Mouse (Mus musculus) naive thymus-derived CD4-positive, alpha-beta T cell, adult 5 months (primary cell): Measurements from ENCODE around the gene Sctr. TPM values are rescaled to one million over a fixed set of nuclear protein-coding genes. Genes with fewer than 3 reads are reported as not detected.

Experiments used
- polyA plus RNA-seq: library from polyadenylated mRNA; unstranded; fragments of 100-300 nt; shearing (Covaris generic); gene quantifications from one replicate; pipeline ENCODE4 v1.2.1, GENCODE M21; 2017

Gene Sctr
- not detected for polyA plus RNA-seq

GRCm38 (mm10) chr1:120006844-120007790 is at the start of gene Sctr:
Sctr (plus strand) TSS chr1:120006894.

GRCm38 (mm10) chr1:119996798-119997581 is 9.7 kb upstream of the Sctr start, which contains the start of gene Cfap221:
Cfap221 (minus strand) TSS chr1:119997234.

GRCm38 (mm10) chr1:120073519-120074306 is 67.0 kb downstream of the Sctr start, which contains the start of gene Tmem37:
Tmem37 (minus strand) TSS chr1:120074074.

Other genes with a start within 250 kb of the Sctr start
- 21.5 TPM for gene Ptpn4, start 169.3 kb upstream of the Sctr start, polyA plus RNA-seq
- gene Tmem177, start 93.7 kb upstream of the Sctr start, polyA plus RNA-seq: 2.6 TPM
- gene Cfap221, start 9.7 kb upstream of the Sctr start, polyA plus RNA-seq: not detected
- not detected for gene Tmem37, start 67.2 kb downstream of the Sctr start, polyA plus RNA-seq
- gene Dbi, start 114.2 kb downstream of the Sctr start, polyA plus RNA-seq: 64.4 TPM
- gene 3110009E18Rik, start 114.3 kb downstream of the Sctr start, polyA plus RNA-seq: 8.8 TPM